Mouse (Mus musculus): Measurements from ENCODE around the gene Fntb. TPM values are rescaled to one million over a fixed set of nuclear protein-coding genes. Genes with fewer than 3 reads are reported as not detected.

Fntb gene
- polyA plus RNA-seq, 1 experiment from 2014 or later, result 39.9 TPM

GRCm38 (mm10) chr12:76954698-76955423 lies 189.5 kb downstream of the Fntb start:
- peaks cover 25% of the 10 kb centered on the region for H3K4me1 ChIP-seq (replicated peaks)
- peak overlapping the region; percentile 20; the same call in 1 of the 2 replicates for H3K27ac ChIP-seq (replicated peaks)
- no peak overlapping the region for H3K9ac ChIP-seq
- H3K4me2 ChIP-seq, result no peak overlapping the region
- no peaks in the 10 kb centered on the region for H3K9me3 ChIP-seq
- H3K4me3 ChIP-seq, result no peak overlapping the region
- H3K36me3 ChIP-seq, result peaks cover 78% of the 10 kb centered on the region
- no peaks in the 10 kb centered on the region for H3K27me3 ChIP-seq
- ATAC-seq (ENCODE audit: low read depth), result peak; percentile 86
- WGBS, result 65% methylated on average over 10 of the region's 10 CpGs

- H3K27me3 ChIP-seq, result no peaks in the 10 kb centered on the region
- no peak overlapping the region for H3K4me2 ChIP-seq
- no peak for ATAC-seq (ENCODE audit: low read depth)
- no peak overlapping the region for H3K4me3 ChIP-seq
- peaks cover 40% of the 10 kb centered on the region for H3K4me1 ChIP-seq (replicated peaks)
- H3K9me3 ChIP-seq, result no peaks in the 10 kb centered on the region
- no peak overlapping the region for H3K27ac ChIP-seq (replicated peaks)
- WGBS, result 93% methylated on average over 5 of the region's 5 CpGs
- H3K36me3 ChIP-seq, result peaks cover 54% of the 10 kb centered on the region
- H3K9ac ChIP-seq, result no peak overlapping the region
Measured at GRCm38 (mm10) chr12:76957688-76958087, 192.3 kb downstream of the Fntb start.

- H3K9me3 ChIP-seq, result no peaks in the 10 kb centered on the region
- WGBS, result 9% methylated on average over 30 of the region's 45 CpGs
Measured at GRCm38 (mm10) chr12:76961052-76961931, 195.9 kb downstream of the Fntb start.

GRCm38 (mm10) chr12:76961932-76962891 lies 196.8 kb downstream of the Fntb start, which contains the start of gene Max:
TSS of gene Max (minus strand) at chr12:76962201.
- Histone ChIP-seq H3K27me3 (no peaks in the 10 kb centered on the region), H3K36me3 (peaks cover 18% of the 10 kb centered on the region), H3K27ac (replicated peaks) (peak within 1 kb of the TSS; percentile 79), H3K9ac (peak within 1 kb of the TSS; percentile 93), H3K4me1 (replicated peaks) (peaks cover 31% of the 10 kb centered on the region), H3K4me3 (peak within 1 kb of the TSS; percentile 97), H3K4me2 (peak within 1 kb of the TSS; percentile 91), H3K9me3 (no peaks in the 10 kb centered on the region)
- under 1% methylated on average over 63 of the region's 73 CpGs for WGBS
- ATAC-seq (ENCODE audit: low read depth), result peak; percentile 99

More at GRCm38 (mm10) chr12:76961052-76961931, 195.9 kb downstream of the Fntb start:
- Histone ChIP-seq H3K4me1 (replicated peaks) (peaks cover 32% of the 10 kb centered on the region), H3K27ac (replicated peaks) (peak overlapping the region; percentile 79), H3K4me3 (peak overlapping the region; percentile 97), H3K9ac (peak overlapping the region; percentile 93), H3K4me2 (peak overlapping the region; percentile 91), H3K36me3 (peaks cover 27% of the 10 kb centered on the region), H3K27me3 (no peaks in the 10 kb centered on the region)
- peak; percentile 41 for ATAC-seq (ENCODE audit: low read depth)

- H3K4me1 ChIP-seq (replicated peaks), result peaks cover 23% of the 10 kb centered on the region
- no peak overlapping the region for H3K4me2 ChIP-seq
- H3K9me3 ChIP-seq, result no peaks in the 10 kb centered on the region
- H3K27ac ChIP-seq (replicated peaks), result no peak overlapping the region
- ATAC-seq (ENCODE audit: low read depth), result no peak
- 17% methylated on average over 5 of the region's 5 CpGs for whole genome bisulfite sequencing
- no peak overlapping the region for H3K9ac ChIP-seq
- H3K36me3 ChIP-seq, result 0 out of 2 replicates have a peak, but pooled peaks cover 2% of the 10 kb centered on the region
- H3K27me3 ChIP-seq, result no peaks in the 10 kb centered on the region
- H3K4me3 ChIP-seq, result no peak overlapping the region
Measured at GRCm38 (mm10) chr12:76965089-76965488, 199.7 kb downstream of the Fntb start.

DNA sequence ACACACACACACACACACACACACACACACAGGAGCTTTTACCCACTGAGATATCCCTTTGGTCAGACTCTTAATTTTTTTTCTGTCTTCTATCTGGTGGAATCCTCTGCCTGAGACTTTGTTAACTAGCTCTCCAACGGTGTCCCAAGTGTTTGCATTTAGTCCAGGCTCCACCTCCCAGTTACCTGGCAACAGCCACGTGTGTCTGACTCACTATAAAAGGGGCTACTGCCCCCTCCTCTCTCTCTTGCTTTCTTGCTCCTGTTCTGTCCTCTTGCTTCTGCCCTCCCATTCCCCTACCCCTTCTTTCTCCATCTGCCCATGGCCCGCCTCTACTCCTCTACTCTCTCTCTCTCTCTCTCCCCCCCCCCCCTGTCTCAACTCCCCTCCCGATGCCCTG lies 200.5 kb downstream of the Fntb start:
- 0% methylated on average over 3 of the region's 4 CpGs for whole genome bisulfite sequencing

More for the DNA sequence above, 200.5 kb downstream of the Fntb start:
- Histone ChIP-seq H3K4me1 (replicated peaks) (peaks cover 15% of the 10 kb centered on the region), H3K36me3 (no peaks in the 10 kb centered on the region), H3K4me3 (no peak overlapping the region), H3K9ac (no peak overlapping the region), H3K4me2 (no peak overlapping the region), H3K27ac (replicated peaks) (no peak overlapping the region), H3K9me3 (no peaks in the 10 kb centered on the region), H3K27me3 (no peaks in the 10 kb centered on the region)
- no peak for ATAC-seq (ENCODE audit: low read depth)

Other genes starting within 250 kb of the Fntb start
- gene Plekhg3, start 234.7 kb upstream of the Fntb start, polyA plus RNA-seq (2015; fragmentation: Nextera tagmentation; extraction: Ambion mirVana), result 1.7 and 2.8 TPM in 2 replicates
- gene Sptb, start 55.0 kb upstream of the Fntb start, polyA plus RNA-seq (2015; fragmentation: Nextera tagmentation; extraction: Ambion mirVana), result 2.7 TPM in 2 replicates
- gene Churc1, start 51 bp upstream of the Fntb start, polyA plus RNA-seq (2015; fragmentation: Nextera tagmentation; extraction: Ambion mirVana), result 145 and 158 TPM in 2 replicates
- 0.10 TPM in 1 of 2 replicates, not detected in the other for gene Gpx2, start 30.0 kb downstream of the Fntb start, polyA plus RNA-seq (2015; fragmentation: Nextera tagmentation; extraction: Ambion mirVana)
- gene Rab15, start 57.3 kb downstream of the Fntb start, polyA plus RNA-seq (2015; fragmentation: Nextera tagmentation; extraction: Ambion mirVana), result 25.3 and 28.0 TPM in 2 replicates
- gene Max, start 196.6 kb downstream of the Fntb start, polyA plus RNA-seq (2015; fragmentation: Nextera tagmentation; extraction: Ambion mirVana), result 14.5 and 17.8 TPM in 2 replicates

Measured in neural tube, embryonic 13.5 days (tissue).